Mouse (Mus musculus) cerebellum, adult 2 months (tissue): ENCODE results near the gene Plcg1. TPM values are rescaled to one million over a fixed set of nuclear protein-coding genes. Genes with fewer than 3 reads are reported as not detected.

Source experiments
- DNase-seq, 2 experiments: peaks; one replicate each; pipeline ENCODE4 v3.0.0; 2021
- H3K27ac ChIP-seq: fragments of 200-500 bp; 2 replicates; pipeline ENCODE4 v1.5.1; 2012; ENCODE audit warnings: low read length, control low read depth, inconsistent platforms; ENCODE audit not compliant: insufficient read depth
- H3K27me3 ChIP-seq: fragments of 200-500 bp; 2 replicates; pipeline ENCODE4 v1.6.1; 2012; ENCODE audit warnings: inconsistent platforms, mild to moderate bottlenecking, low read length, moderate library complexity; ENCODE audit not compliant: control insufficient read depth, insufficient read depth
- H3K4me1 ChIP-seq: fragments of 200-500 bp; 2 replicates; pipeline ENCODE4 v1.6.1; 2011; ENCODE audit warnings: low read length; ENCODE audit not compliant: control insufficient read depth, insufficient read depth
- H3K4me3 ChIP-seq: fragments of 200-500 bp; replicated peaks from 2 replicates; pipeline ENCODE3; 2011; ENCODE audit warnings: mild to moderate bottlenecking, low read depth, low read length, control low read depth; ENCODE audit not compliant: insufficient read depth
- CTCF ChIP-seq: fragments of 200-500 bp; IDR thresholded peaks from 2 replicates; pipeline ENCODE4 v1.5.1; 2011; ENCODE audit warnings: low read depth, mild to moderate bottlenecking, control low read depth, low read length, moderate library complexity, borderline replicate concordance; ENCODE audit not compliant: insufficient read depth
- POLR2A ChIP-seq: fragments of 200-500 bp; IDR thresholded peaks from 2 replicates; pipeline ENCODE4 v1.6.1; 2011; ENCODE audit warnings: low read length, control low read depth, borderline replicate concordance; ENCODE audit not compliant: insufficient read depth
- WGBS: fragments of 180-500 bp; shearing (Covaris S2); methylation state at CpG from one replicate; pipeline ENCODE4 v1.1.7; 2018; 5-methylcytosine and 5-hydroxymethylcytosine counted together
- polyA plus RNA-seq: library from polyadenylated mRNA; depleted of rRNA; stranded (reverse); fragments of >200 nt; gene quantifications from 2 replicates; pipeline ENCODE4 v1.2.3, GENCODE M21; 2012

Plcg1 gene
- polyA plus RNA-seq, 1 experiment, result 74.5 TPM

DNA sequence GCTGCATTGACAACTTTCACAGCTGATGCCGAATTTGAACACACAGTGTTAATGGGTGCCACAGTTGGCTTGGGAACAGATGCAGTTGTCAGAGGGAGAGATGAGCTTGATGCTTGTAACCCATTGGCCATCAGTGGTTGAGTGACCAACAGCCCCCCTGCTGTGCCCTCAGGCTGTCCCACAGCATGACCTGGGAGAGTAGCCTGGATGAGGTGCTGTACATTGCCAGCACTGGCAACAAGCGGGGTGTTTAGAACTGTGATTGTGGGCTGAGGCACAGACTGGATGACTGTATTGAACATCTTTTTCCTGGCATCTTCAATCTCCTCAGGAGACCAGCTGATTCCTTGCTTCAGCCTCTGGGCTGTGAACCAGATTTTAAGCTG is 49.7 kb downstream of the Plcg1 start:
- TF ChIP-seq CTCF (no peak), POLR2A (no peak)
- peak; percentile 52 to 66 for DNase-seq
- Histone ChIP-seq H3K4me3 (no peak overlapping the region), H3K4me1 (peaks cover 20% of the 10 kb centered on the region), H3K27ac (no peak overlapping the region), H3K27me3 (no peaks in the 10 kb centered on the region; the same call in 1 of the 2 replicates)
- WGBS, result 34% methylated on average over 2 of the region's 2 CpGs

DNA sequence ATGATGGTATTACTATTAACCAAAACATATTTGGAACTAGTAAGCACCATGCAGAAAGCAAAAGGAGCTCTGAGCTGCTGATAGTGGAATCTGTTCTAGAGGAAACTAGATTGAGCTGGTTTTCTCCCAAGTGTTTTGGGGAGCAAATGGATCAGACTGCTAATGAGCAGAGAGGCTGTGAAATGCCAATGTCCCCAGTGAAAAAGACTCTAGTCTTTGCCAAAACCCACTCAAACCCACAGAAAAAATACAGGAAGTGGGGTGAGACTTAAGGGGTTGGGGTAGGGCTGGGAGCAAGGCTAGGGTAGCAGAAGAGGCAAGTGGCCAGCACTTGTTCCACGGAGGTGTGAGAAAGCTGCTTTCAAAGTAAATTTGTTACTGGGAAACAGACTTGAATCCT is 55.2 kb downstream of the Plcg1 start:
- Histone ChIP-seq H3K4me1 (peaks cover 3% of the 10 kb centered on the region), H3K27me3 (no peaks in the 10 kb centered on the region), H3K4me3 (no peak overlapping the region), H3K27ac (peak overlapping the region; percentile 55; the same call in 1 of the 2 replicates)
- DNase-seq, result no peak
- no peak for TF ChIP-seq CTCF
- no peak for TF ChIP-seq POLR2A
- 52% methylated on average over 1 of the region's 1 CpGs for WGBS

DNA sequence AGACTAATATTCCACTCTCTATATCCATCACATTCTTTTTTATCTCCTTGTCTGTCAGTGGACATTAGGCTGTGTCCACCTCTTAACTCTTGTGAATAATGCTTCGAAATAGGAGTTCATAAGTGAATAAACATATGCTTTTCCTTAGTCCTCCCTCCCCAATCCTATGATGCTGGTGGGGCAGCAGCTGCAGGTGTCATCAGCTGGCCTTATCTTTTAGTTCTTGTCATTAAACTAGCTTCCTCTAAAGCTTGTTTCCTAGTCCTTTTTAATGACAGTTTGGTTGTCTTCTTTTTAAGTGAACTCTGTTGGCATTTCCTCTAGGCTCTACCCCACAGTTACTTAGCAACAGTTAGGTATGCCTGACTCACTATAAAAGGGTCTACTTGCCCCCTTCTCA is 57.9 kb downstream of the Plcg1 start:
- 96% methylated on average over 1 of the region's 1 CpGs for WGBS
- DNase-seq, result no peak
- TF ChIP-seq CTCF (no peak), POLR2A (no peak)
- Histone ChIP-seq H3K4me3 (no peak overlapping the region), H3K27me3 (no peaks in the 10 kb centered on the region; the same call in 1 of the 2 replicates), H3K27ac (no peak overlapping the region), H3K4me1 (peaks cover 2% of the 10 kb centered on the region; the same call in 1 of the 2 replicates)

DNA sequence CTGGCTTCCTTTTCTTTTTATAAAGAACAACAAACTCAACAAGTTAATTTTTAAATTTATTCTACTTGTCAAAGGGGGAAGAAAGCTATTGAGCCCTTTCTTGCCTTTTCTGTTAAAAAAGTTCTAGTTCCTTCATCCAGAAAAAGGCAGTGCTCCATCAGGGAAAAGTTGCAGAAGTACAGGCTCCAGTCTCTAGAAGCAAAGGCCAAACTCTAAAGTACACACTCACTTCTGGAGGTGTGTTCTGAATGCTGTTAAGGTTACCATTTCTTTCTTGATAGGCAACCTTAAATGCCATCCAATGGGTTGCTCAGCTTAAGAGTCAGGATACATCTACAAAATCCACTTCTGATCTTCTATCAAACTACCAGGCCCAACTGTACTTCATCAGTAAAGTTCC is 58.6 kb downstream of the Plcg1 start:
- Histone ChIP-seq H3K27me3 (no peaks in the 10 kb centered on the region; the same call in 1 of the 2 replicates), H3K4me3 (no peak overlapping the region), H3K27ac (no peak overlapping the region), H3K4me1 (peaks cover 2% of the 10 kb centered on the region; the same call in 1 of the 2 replicates)
- no peak for TF ChIP-seq CTCF
- no peak for TF ChIP-seq POLR2A
- no peak for DNase-seq

DNA sequence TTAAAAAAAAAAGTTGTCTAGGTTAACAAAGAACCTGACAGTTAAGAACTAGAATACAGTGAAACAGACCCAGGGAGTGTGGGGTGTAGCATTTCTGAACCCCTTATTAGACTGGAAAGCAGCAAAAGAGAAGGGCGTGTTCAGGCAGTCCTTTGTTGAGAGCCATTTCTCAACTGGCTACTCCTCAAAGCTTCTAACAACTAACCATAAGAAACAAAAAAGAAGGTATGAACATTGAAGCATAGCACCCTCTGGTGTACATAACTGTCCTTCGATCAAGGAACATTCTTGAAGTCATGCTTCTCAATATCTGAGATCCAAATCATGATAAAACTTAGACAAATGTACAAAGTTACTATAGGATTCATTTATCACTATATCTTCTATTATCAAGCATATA is 62.0 kb downstream of the Plcg1 start:
- 80% methylated on average over 2 of the region's 2 CpGs for WGBS
- no peak for DNase-seq

DNA sequence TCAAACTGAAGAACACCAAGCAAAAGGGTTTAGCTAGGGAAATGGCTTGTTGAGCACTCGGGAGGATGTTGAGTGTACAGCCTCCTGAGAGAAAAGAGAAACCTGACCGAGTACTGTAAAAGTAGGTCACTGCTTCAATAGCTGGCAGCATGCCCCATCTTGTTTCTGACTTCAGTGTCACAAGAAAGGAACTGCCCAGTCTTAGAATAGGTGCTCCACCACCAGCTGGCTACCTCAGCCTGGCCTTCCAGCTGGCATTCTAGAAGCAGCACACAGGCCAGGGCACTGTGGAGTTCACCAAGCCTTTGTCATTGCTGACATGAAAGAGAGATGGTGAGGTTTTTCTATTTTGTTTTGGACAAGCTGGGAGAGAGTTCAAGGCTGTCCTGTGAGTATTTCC is 65.9 kb downstream of the Plcg1 start:
- peaks cover 11% of the 10 kb centered on the region for H3K4me1 ChIP-seq
- no peak for TF ChIP-seq CTCF
- no peak for TF ChIP-seq POLR2A
- WGBS, result 2% methylated on average over 2 of the region's 2 CpGs
- H3K27me3 ChIP-seq, result no peaks in the 10 kb centered on the region; the same call in 1 of the 2 replicates
- DNase-seq, result peak; percentile 73 to 85
- 0 out of 2 replicates have a peak overlapping the region, but pooled peaks have one; percentile 25 for H3K27ac ChIP-seq
- no peak overlapping the region for H3K4me3 ChIP-seq

More for the DNA sequence above, 62.0 kb downstream of the Plcg1 start:
- Histone ChIP-seq H3K4me3 (no peak overlapping the region), H3K27me3 (no peaks in the 10 kb centered on the region; the same call in 1 of the 2 replicates), H3K27ac (no peak overlapping the region), H3K4me1 (peaks cover 9% of the 10 kb centered on the region)
- TF ChIP-seq POLR2A (no peak), CTCF (no peak; the same call in 1 of the 2 replicates)

DNA sequence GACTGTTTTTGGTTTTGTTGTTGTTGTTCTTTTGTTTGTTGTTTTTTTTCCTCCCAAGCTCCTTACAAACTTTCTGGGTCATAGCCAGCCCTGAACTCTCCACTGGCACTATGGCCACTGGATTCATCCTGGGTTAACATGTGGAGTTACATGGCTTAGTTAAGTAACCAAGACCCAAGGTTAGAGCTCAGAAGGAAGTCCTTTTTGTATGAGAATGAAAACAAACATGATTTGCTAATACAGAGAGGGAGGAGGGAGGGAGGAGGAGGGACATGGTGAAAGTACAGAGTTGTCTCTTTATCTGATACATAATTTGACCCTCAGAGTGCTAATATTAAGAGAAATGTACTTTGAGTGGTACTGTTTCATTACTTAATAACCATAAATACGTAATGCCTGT is 67.1 kb downstream of the Plcg1 start:
- H3K4me1 ChIP-seq, result peaks cover 9% of the 10 kb centered on the region
- TF ChIP-seq CTCF (no peak), POLR2A (no peak)
- no peak overlapping the region for H3K4me3 ChIP-seq
- WGBS, result 94% methylated on average over 1 of the region's 1 CpGs
- H3K27ac ChIP-seq, result peak overlapping the region; percentile 64; the same call in 1 of the 2 replicates
- no peaks in the 10 kb centered on the region for H3K27me3 ChIP-seq
- no peak for DNase-seq

DNA sequence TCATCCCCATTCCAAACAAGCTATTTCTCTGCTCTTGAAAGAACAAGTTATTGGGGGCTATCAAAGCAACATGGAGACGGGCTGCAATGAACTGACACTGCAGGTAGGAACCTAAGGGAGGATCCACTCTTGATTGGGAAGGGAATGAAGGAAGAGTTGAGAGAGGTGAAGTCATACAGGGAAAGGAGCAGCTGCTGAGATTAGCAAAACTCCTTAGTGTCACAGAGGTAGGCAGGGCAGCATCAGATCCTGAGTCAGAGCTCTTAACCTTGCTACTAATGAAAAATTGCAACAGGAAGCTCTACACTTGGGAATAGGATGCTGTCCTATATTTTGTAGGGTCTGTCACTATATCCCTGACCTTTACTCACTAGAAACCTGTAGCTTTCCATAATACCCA is 69.9 kb downstream of the Plcg1 start:
- H3K27ac ChIP-seq, result no peak overlapping the region
- H3K4me3 ChIP-seq, result no peak overlapping the region
- peaks cover 16% of the 10 kb centered on the region for H3K4me1 ChIP-seq
- 98% methylated on average over 1 of the region's 1 CpGs for WGBS
- no peaks in the 10 kb centered on the region for H3K27me3 ChIP-seq
- DNase-seq, result no peak
- no peak for TF ChIP-seq CTCF
- TF ChIP-seq POLR2A, result no peak

DNA sequence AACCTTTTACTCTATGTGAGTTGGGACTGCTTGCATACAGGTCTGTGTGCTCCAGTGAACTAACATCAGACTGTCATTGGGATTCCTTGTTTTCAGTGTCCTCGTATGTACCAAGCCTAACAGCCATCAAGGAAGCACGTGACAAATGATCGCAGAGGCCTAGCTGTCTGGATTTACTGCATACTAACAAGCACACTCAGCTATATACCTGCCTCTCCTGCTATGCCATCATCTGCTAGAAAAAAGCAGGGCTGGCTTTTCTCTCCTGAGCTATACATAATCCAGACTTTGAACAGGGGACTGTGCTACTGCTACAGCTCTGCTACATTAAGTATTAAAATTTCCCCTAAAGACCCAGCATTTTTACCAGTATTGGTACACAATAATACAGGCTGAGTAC is 71.2 kb downstream of the Plcg1 start:
- Histone ChIP-seq H3K4me3 (no peak overlapping the region), H3K27me3 (no peaks in the 10 kb centered on the region)
- TF ChIP-seq CTCF (no peak), POLR2A (no peak)

More for the DNA sequence above, 71.2 kb downstream of the Plcg1 start:
- H3K4me1 ChIP-seq, result peaks cover 17% of the 10 kb centered on the region
- no peak overlapping the region for H3K27ac ChIP-seq
- DNase-seq, result no peak
- 80% methylated on average over 3 of the region's 3 CpGs for WGBS
